Mouse (Mus musculus): ENCODE data around the gene Lrrc52.

DNA sequence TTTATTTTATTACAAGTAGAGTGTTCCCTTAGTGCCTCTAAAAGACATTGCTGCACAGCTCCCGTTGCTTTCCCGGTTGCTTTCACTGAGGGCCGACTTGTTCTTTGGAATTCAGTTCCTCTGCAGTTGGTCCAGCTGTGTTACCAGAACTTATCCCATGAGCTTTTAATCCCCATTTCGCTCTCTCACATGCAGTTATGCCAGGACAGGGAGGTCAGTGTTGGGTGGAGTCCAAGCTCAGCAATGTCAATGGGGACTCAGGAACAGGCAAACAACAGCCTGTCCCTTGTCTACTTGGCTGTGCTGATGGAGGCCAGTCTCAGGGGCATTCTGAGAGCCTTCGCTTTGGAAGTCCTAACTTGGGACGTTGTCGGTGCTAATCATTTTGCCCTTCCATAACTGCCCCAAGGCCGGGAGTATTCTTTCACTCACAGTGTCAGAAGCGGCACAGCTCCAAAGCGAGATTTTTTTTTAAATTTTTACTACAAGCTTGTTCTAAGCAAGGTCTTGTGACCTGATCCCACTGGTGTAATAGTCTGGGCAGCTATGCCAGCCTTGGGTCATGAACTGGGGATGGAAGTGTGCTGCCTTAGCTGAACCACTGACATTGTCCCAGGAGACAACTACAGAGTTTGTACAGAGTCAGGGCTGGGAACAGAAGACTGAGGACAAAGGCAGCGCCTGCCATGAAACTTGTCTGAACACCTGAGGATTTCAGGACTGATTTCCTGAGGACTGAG is 43.9 kb downstream of the Lrrc52 start:
- no peak for TF ChIP-seq CTCF (IDR thresholded peaks at IDR 0.05)
- no peak for TF ChIP-seq POLR2A (IDR thresholded peaks at IDR 0.05; ENCODE audit: insufficient read depth, low read depth, low read length)
